Mouse (Mus musculus) erythroid progenitor cell, adult 5-6 weeks (primary cell): ENCODE results near the gene Itm2b. TPM values are rescaled to one million over a fixed set of nuclear protein-coding genes. Genes with fewer than 3 reads are reported as not detected.

Experiments used
- ATAC-seq: replicated peaks from 2 replicates; pipeline ENCODE4 v1.8.0; 2016; ENCODE audit warnings: moderate number of reproducible peaks, mild to moderate bottlenecking, moderate TSS enrichment, inconsistent platforms; ENCODE audit not compliant: poor library complexity, low FRiP score, severe bottlenecking
- total RNA-seq, 2 experiments: library from RNA; stranded (forward) in 1 of 2; stranded (reverse) in 1 of 2; fragments of 150-400 nt in 1 of 2; fragments of 186-747, 209-891 nt in 1 of 2; gene quantifications; 2 replicates each; pipeline versions ENCODE4 v1.2.3 to v1.2.4; 2015 to 2017; ENCODE audit warnings: low replicate concordance in 2 of 2

Itm2b gene
- total RNA-seq, 2 experiments from 2014 or later, result 545 to 559 TPM

DNA sequence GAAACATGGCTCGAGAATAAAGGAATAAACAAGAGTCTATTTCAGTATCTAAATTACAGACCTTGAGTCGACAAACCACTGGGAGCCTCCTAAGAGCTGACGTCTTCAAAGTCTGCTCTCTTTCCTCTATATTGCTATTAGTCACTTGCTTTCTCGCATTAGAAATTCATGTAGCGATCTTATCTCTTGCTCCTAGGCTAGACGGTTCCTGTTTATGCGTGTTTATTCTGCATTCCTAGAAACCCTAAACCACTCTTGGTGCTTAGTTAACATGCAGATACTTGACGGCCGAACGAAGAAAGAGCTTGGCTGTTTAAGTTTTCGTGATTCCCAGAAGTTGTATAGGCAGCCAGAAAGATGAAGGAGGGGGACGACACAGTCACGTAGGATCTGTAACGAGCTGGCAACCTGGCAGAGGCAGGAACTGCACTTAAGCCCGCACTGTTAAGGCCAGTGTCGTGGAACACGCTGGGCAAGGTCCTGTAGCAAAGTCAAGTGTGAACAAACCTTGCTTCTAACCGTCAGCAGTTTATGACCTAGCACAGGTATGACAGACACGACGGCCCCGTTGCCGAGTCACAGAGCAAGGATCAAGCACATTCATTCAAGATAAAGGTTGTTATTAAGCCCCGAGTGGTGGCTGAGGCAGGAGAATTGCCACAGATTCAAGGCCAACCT, 14.3 kb downstream of the Itm2b start:
- ATAC-seq, result no peak

DNA sequence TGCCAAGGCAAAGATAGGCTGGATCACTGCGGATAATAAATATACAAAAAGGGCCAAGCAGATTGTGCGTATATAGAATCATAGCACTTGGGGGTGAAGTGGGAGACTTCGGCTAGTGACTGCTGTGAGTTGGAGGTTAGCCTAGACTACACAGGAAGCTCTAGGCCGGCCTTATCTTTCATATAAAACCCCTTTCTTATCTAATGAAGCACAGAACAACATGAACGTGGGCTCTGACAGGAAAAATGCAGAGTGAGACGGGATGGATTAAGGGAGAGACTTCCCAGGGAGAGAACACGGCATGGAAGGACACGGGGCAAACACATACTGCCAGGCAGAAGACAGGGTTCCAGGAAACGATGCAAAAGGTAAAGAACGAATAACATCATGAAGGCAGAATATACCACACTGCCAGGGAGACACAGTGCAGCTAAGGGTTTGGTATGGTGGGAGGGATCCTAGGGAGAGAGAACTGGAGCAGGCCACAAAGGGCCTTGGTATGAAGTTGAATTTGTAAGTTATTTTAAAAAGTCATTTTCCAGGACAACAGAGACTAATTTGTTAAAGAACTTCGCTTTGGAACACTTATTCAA, 14.9 kb downstream of the Itm2b start:
- ATAC-seq, result 0 out of 2 replicates have a peak, but pooled peaks have one; percentile 16

GRCm38 (mm10) chr14:73369634-73370033, 15.5 kb downstream of the Itm2b start:
- no peak for ATAC-seq

DNA sequence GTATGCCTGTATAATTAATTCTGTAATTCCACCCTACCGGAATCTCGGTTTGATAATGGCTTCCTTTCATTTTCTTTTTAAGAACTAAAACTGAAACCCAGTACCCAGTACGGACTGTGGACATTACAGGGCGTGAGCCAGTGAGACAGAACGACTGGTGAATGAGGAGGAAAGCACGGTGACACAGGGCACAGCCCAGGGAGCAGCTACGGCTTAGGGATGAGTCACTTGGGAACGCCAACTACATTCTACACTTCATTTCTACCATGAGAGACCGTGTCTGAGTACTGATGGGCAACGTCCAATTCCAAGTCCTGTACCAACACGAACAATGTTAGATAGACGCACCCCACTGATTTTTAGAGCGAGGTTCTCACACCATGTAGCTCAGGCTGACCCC, 16.1 kb downstream of the Itm2b start:
- no peak for ATAC-seq

DNA sequence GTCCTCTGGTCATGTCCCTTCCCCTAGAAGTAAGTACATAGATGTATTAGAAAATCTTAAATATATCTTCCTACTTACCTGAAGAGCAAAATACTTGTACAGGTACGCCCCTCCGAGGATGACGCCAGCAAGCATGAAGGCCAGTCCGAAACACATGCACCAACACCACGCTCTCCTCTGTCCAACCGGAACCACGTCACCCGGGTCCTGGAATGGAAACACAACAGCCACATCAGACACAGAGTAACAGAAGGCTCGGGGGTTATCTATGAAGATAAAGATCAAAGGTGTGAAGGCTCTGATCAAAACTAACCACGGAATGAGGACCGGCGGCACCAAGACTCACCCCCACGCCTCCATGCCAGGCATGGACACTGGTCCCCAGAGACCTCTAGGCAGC, 16.9 kb downstream of the Itm2b start:
- ATAC-seq, result no peak

- ATAC-seq, result no peak
Observed at GRCm38 (mm10) chr14:73366278-73366677, 18.8 kb downstream of the Itm2b start.

DNA sequence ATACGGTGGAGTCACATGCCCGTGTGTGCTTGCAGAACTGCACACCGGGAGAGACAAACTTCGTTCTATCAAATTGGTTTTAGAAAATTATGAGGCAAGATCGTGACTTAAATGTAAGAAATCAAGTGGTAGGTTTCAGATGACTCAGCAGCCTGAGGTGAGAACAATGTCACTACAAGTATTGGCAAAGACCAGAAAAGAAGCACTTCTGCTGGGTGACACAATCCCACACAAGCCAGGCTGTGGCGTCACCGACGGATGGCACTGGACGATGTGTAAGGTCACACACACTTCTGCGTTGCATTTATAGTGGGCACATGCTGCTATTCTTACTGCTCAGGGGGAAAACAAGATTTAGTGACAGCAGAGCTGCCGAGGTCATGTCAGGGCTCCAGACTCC, 21.3 kb downstream of the Itm2b start:
- ATAC-seq, result no peak

GRCm38 (mm10) chr14:73354700-73355099, 30.4 kb downstream of the Itm2b start:
- no peak for ATAC-seq

DNA sequence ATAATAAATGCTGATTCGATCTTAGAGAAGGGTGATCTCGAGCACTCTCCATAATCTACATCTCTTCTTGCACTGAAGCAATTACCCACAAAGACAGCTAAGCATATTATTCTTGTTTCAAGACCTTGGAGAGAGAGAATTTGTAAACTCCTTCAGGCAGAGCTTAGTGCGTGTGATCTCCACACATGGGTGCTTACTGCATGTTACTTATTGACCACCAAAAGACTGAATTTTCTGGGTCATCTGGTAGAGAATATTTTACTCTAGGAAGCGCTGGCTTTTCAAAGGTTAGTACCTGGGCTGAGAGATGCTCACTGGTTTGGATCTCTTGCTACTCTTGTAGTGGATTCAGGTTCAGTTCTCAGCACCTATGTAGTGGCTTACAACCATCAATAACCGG, 34.0 kb downstream of the Itm2b start:
- no peak for ATAC-seq

GRCm38 (mm10) chr14:73350029-73350428, 35.1 kb downstream of the Itm2b start:
- no peak for ATAC-seq

GRCm38 (mm10) chr14:73349061-73349670, 35.9 kb downstream of the Itm2b start:
- no peak for ATAC-seq

GRCm38 (mm10) chr14:73347302-73347701, 37.8 kb downstream of the Itm2b start:
- ATAC-seq, result no peak

GRCm38 (mm10) chr14:73345614-73346013, 39.5 kb downstream of the Itm2b start:
- no peak for ATAC-seq

GRCm38 (mm10) chr14:73340051-73340755, 44.9 kb downstream of the Itm2b start:
- no peak for ATAC-seq

- no peak for ATAC-seq
Observed at GRCm38 (mm10) chr14:73339615-73340014, 45.5 kb downstream of the Itm2b start.

DNA sequence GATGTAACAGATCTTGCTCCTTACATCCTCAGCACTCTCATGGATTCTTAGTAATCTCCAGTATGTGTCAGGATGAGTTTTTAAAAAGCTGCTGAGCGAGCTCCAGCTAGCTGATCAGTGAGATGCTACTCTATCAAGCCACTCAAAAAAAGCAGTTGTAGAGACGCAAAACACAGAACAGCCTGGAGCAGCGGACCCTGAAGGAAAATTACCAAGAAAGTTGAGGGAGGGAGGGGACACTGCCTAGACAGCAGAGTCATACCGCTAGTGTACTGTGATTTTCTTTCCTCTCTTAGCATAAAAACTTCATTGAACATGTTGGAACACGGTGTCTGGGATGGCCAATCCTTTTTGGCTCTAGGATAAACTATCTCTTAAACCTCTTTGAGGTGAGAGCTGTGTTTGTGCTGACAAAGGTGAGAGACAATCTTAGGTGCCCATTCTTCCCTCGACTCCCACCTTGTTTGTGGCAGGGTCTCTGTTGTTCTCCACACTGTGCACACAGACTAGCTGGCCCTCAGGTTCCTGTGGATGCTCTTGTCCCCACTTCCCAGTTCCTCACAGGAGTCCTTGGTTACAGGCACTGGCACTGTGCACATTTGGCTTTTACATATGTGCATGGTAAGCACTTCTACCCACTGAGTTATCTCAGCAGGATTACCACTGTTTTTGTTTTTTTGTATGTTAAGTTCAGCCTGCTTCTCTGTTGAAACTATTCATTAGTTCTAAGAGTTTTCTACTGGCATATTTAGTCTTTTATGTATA, 48.6 kb downstream of the Itm2b start:
- no peak for ATAC-seq

DNA sequence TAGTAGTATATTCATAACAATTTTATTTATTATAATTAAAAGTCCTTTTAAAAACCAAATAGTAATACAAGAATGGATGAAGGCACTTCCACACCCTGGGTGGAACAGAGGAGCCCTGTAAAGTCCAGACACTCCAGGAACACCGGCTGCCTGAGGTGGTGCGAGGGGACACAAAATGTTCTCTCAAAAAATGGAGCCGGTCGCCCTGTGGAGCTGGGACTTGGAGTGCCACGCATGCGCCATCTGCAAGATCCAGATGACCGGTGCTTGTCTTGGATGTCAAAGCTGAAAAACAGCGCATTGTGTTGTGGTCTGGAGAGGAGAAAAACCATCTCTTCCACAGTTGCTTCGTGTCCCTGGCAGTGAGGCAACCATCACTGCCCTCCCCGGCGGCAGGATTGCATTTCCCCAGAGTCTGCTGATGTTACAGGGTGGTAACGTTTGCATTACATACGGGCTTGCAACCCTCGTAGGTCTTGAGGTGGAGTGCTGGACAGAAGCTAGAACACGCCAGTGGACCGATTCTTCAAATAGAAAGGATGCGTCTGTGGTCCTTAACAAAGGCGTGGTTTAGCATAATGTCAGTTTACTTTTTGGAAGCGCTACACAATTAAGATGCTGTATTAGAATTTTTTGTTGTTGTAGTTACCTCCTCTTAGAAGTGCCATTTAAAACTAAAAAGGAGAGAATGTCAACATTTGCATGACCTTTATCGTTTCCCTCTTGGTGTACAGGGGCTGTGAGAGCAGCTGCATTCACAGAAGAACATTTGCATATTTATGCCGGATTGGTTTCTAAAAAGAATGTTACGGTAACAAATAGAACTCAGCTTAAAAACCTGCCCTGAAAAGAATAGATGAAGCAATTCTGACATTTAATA, 49.9 kb downstream of the Itm2b start:
- ATAC-seq, result no peak

- ATAC-seq, result peak; percentile 93
Observed at GRCm38 (mm10) chr14:73333880-73334279, 51.2 kb downstream of the Itm2b start.

DNA sequence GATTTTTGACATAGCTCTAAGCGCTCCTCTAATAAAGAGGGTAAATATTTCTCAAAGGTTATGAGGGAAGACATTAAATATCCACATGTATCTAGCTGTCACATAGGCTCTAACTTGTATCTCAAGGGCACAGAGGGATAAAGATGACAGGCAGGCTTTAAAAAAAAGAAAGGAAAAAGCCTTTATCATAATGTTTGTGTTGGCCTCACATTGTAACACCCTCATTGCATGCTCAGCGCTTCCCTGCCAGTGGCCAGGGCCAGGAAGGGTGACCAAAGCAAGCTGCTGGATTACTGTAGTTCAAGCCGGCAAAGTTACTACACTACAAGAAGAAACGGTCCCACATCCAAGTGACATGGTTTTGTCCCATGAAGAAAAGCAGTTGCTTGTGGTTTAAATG, 53.7 kb downstream of the Itm2b start:
- ATAC-seq, result no peak
